Mouse (Mus musculus): ENCODE results near the gene Gm19426. TPM values are rescaled to one million over a fixed set of nuclear protein-coding genes. Genes with fewer than 3 reads are reported as not detected.

The Gm19426 gene
- not detected for polyA plus RNA-seq (2017; shearing (Covaris generic))

GRCm38 (mm10) chr2:84743561-84743960, at the start of gene Gm19426:
Gm19426 (minus strand) TSS chr2:84743655.

GRCm38 (mm10) chr2:84775241-84775640, 31.8 kb upstream of the Gm19426 start, which contains the start of gene Serping1:
Serping1 (minus strand) TSS chr2:84775444.

GRCm38 (mm10) chr2:84733579-84734300, 9.7 kb downstream of the Gm19426 start, which contains the start of gene Ypel4:
Ypel4 (plus strand) TSS chr2:84734058.

GRCm38 (mm10) chr2:84727172-84727858, 16.1 kb downstream of the Gm19426 start, which contains the start of gene Clp1:
Clp1 (minus strand) TSS chr2:84727350.

GRCm38 (mm10) chr2:84714811-84715561, 28.5 kb downstream of the Gm19426 start, which contains the start of gene Zdhhc5:
Zdhhc5 (minus strand) TSS chr2:84715180.

Other genes with a start within 250 kb of the Gm19426 start
- gene Ctnnd1, start 92.9 kb downstream of the Gm19426 start, polyA plus RNA-seq (2017; shearing (Covaris generic)) = 2.9 TPM
- gene Btbd18, start 84.6 kb downstream of the Gm19426 start, polyA plus RNA-seq (2017; shearing (Covaris generic)) = 0.12 TPM
- 89.0 TPM for gene Selenoh, start 72.9 kb downstream of the Gm19426 start, polyA plus RNA-seq (2017; shearing (Covaris generic))
- gene Gm28635, start 65.6 kb downstream of the Gm19426 start, polyA plus RNA-seq (2017; shearing (Covaris generic)) = not detected
- 41.4 TPM for gene Med19, start 65.3 kb downstream of the Gm19426 start, polyA plus RNA-seq (2017; shearing (Covaris generic))
- 108 TPM for gene Tmx2, start 64.5 kb downstream of the Gm19426 start, polyA plus RNA-seq (2017; shearing (Covaris generic))
- gene Zdhhc5, start 28.5 kb downstream of the Gm19426 start, polyA plus RNA-seq (2017; shearing (Covaris generic)) = 23.4 TPM
- 62.7 TPM for gene Clp1, start 16.3 kb downstream of the Gm19426 start, polyA plus RNA-seq (2017; shearing (Covaris generic))
- gene Ypel4, start 9.6 kb downstream of the Gm19426 start, polyA plus RNA-seq (2017; shearing (Covaris generic)) = 2.3 TPM
- not detected for gene Serping1, start 31.8 kb upstream of the Gm19426 start, polyA plus RNA-seq (2017; shearing (Covaris generic))
- gene Ube2l6, start 55.2 kb upstream of the Gm19426 start, polyA plus RNA-seq (2017; shearing (Covaris generic)) = 77.5 TPM
- gene Smtnl1, start 79.0 kb upstream of the Gm19426 start, polyA plus RNA-seq (2017; shearing (Covaris generic)) = not detected
- 34.2 TPM for gene Timm10, start 83.3 kb upstream of the Gm19426 start, polyA plus RNA-seq (2017; shearing (Covaris generic))
- gene Slc43a1, start 95.2 kb upstream of the Gm19426 start, polyA plus RNA-seq (2017; shearing (Covaris generic)) = 12.3 TPM
- not detected for gene Rtn4rl2, start 143.1 kb upstream of the Gm19426 start, polyA plus RNA-seq (2017; shearing (Covaris generic))
- 14.3 TPM for gene Slc43a3, start 192.9 kb upstream of the Gm19426 start, polyA plus RNA-seq (2017; shearing (Covaris generic))
- not detected for gene Prg2, start 236.8 kb upstream of the Gm19426 start, polyA plus RNA-seq (2017; shearing (Covaris generic))
- gene Prg3, start 244.6 kb upstream of the Gm19426 start, polyA plus RNA-seq (2017; shearing (Covaris generic)) = not detected